In genomic region chr13:31877061-31877460, GRCm38 (mm10) we compare ENCODE assay signal across 11 mouse cellular contexts.
DNase-seq lines count a peak whose midpoint lies in the region; ATAC-seq lines count a peak whose summit lies in the region.
"Had no signal": no experiment of that assay in that cellular context is flagged by ENCODE, and none has a peak within 500 bp of the region (broad histone marks: within the 10 kb centered on the region; RNA-seq: fewer than 3 reads in every experiment).

No protein-coding gene starts in this region.

- no peak overlapping the region for H3K27ac ChIP-seq in embryonic facial prominence, embryonic 11.5 days (replicated peaks; ENCODE audit: low read depth, low read length)
- no peak overlapping the region for H3K27ac ChIP-seq in hindbrain, embryonic 14.5 days
- no peak overlapping the region for H3K27ac ChIP-seq in forebrain, embryonic 14.5 days (ENCODE audit: low read depth, low read length)
- H3K27ac ChIP-seq in liver, embryonic 12.5 days, result no peak overlapping the region
- H3K27ac ChIP-seq: neural tube, embryonic 13.5 days had no signal

- DNase-seq in Muller cell, postnatal 12 days (ENCODE audit: inconsistent ontology term), result peak; percentile 59
- peak; percentile 65 for DNase-seq in embryonic facial prominence, embryonic 11.5 days (ENCODE audit: low spot score)
- peak; percentile 45 for DNase-seq in heart, postnatal 4 days
- peak; percentile 47 to 67 for DNase-seq in lung, adult 18-20 months
- no peak for DNase-seq in hindbrain, embryonic 14.5 days (ENCODE audit: low spot score)
- DNase-seq in forebrain, embryonic 14.5 days (ENCODE audit: low spot score), result no peak
- DNase-seq in natural killer cell, adult 2 months (ENCODE audit: low spot score in 2 of 2), result no peak
- DNase-seq: thymus, postnatal 4 days had no signal

- no peak for ATAC-seq in embryonic facial prominence, embryonic 11.5 days (replicated peaks; ENCODE audit: insufficient number of reproducible peaks, low FRiP score, low TSS enrichment, low read depth)
- no peak for ATAC-seq in hindbrain, embryonic 14.5 days (ENCODE audit: low FRiP score)
- ATAC-seq in forebrain, embryonic 14.5 days, result no peak
- no peak for ATAC-seq in liver, embryonic 12.5 days

- H3K9ac ChIP-seq in embryonic facial prominence, embryonic 11.5 days (replicated peaks; ENCODE audit: low read length), result no peak overlapping the region
- no peak overlapping the region for H3K9ac ChIP-seq in hindbrain, embryonic 14.5 days
- no peak overlapping the region for H3K9ac ChIP-seq in forebrain, embryonic 14.5 days (ENCODE audit: low read length)
- H3K9ac ChIP-seq in liver, embryonic 12.5 days, result no peak overlapping the region
- H3K9ac ChIP-seq: neural tube, embryonic 13.5 days had no signal

- H3K9me3 ChIP-seq in embryonic facial prominence, embryonic 11.5 days (replicated peaks; ENCODE audit: control insufficient read depth, low read length), result no peaks in the 10 kb centered on the region
- no peaks in the 10 kb centered on the region for H3K9me3 ChIP-seq in hindbrain, embryonic 14.5 days (ENCODE audit: control insufficient read depth, low read length)
- no peaks in the 10 kb centered on the region for H3K9me3 ChIP-seq in forebrain, embryonic 14.5 days (replicated peaks; ENCODE audit: control insufficient read depth, low read length)
- H3K9me3 ChIP-seq in liver, embryonic 12.5 days (replicated peaks), result no peaks in the 10 kb centered on the region
- H3K9me3 ChIP-seq: neural tube, embryonic 13.5 days had no signal

- no peaks in the 10 kb centered on the region for H3K27me3 ChIP-seq in embryonic facial prominence, embryonic 11.5 days (ENCODE audit: control insufficient read depth, insufficient read depth, low read length)
- no peaks in the 10 kb centered on the region for H3K27me3 ChIP-seq in hindbrain, embryonic 14.5 days (ENCODE audit: control insufficient read depth, insufficient read depth, low read length)
- H3K27me3 ChIP-seq in forebrain, embryonic 14.5 days (replicated peaks; ENCODE audit: control insufficient read depth, insufficient read depth, low read length), result no peaks in the 10 kb centered on the region
- no peaks in the 10 kb centered on the region for H3K27me3 ChIP-seq in liver, embryonic 12.5 days (replicated peaks)
- H3K27me3 ChIP-seq: neural tube, embryonic 13.5 days had no signal

- WGBS in embryonic facial prominence, embryonic 11.5 days, result 46% methylated on average over 4 of the region's 4 CpGs
- 74% methylated on average over 4 of the region's 4 CpGs for WGBS in hindbrain, embryonic 14.5 days
- 83% methylated on average over 4 of the region's 4 CpGs for whole genome bisulfite sequencing in forebrain, embryonic 14.5 days
- WGBS in liver, embryonic 12.5 days (ENCODE audit: insufficient replicate concordance), result 62% methylated on average over 4 of the region's 4 CpGs

- H3K4me1 ChIP-seq in embryonic facial prominence, embryonic 11.5 days (ENCODE audit: control insufficient read depth, insufficient read depth, low read length), result no peaks in the 10 kb centered on the region; the same call in 1 of the 2 replicates
- no peaks in the 10 kb centered on the region for H3K4me1 ChIP-seq in hindbrain, embryonic 14.5 days (replicated peaks; ENCODE audit: control insufficient read depth, insufficient read depth, low read length)
- H3K4me1 ChIP-seq in forebrain, embryonic 14.5 days (ENCODE audit: control insufficient read depth, insufficient read depth, low read length), result no peaks in the 10 kb centered on the region
- no peaks in the 10 kb centered on the region for H3K4me1 ChIP-seq in liver, embryonic 12.5 days
- H3K4me1 ChIP-seq: neural tube, embryonic 13.5 days had no signal

- H3K36me3 ChIP-seq in embryonic facial prominence, embryonic 11.5 days (replicated peaks; ENCODE audit: control insufficient read depth, insufficient read depth, low read depth, low read length), result no peaks in the 10 kb centered on the region
- no peaks in the 10 kb centered on the region for H3K36me3 ChIP-seq in hindbrain, embryonic 14.5 days (replicated peaks; ENCODE audit: control insufficient read depth, insufficient read depth)
- H3K36me3 ChIP-seq in forebrain, embryonic 14.5 days (ENCODE audit: control insufficient read depth, insufficient read depth, low read length), result no peaks in the 10 kb centered on the region
- H3K36me3 ChIP-seq in liver, embryonic 12.5 days, result no peaks in the 10 kb centered on the region
- H3K36me3 ChIP-seq: neural tube, embryonic 13.5 days had no signal

- H3K4me3 ChIP-seq in embryonic facial prominence, embryonic 11.5 days (ENCODE audit: low read depth, low read length), result no peak overlapping the region
- no peak overlapping the region for H3K4me3 ChIP-seq in hindbrain, embryonic 14.5 days (replicated peaks; ENCODE audit: low read length)
- H3K4me3 ChIP-seq in forebrain, embryonic 14.5 days (ENCODE audit: low read depth, low read length), result no peak overlapping the region
- H3K4me3 ChIP-seq in liver, embryonic 12.5 days, result no peak overlapping the region
- H3K4me3 ChIP-seq: erythroblast, embryonic 14.5 days; neural tube, embryonic 13.5 days had no signal

- H3K4me2 ChIP-seq in embryonic facial prominence, embryonic 11.5 days (ENCODE audit: low read depth, low read length), result no peak overlapping the region
- no peak overlapping the region for H3K4me2 ChIP-seq in hindbrain, embryonic 14.5 days (replicated peaks)
- no peak overlapping the region for H3K4me2 ChIP-seq in forebrain, embryonic 14.5 days (ENCODE audit: low read length)
- H3K4me2 ChIP-seq in liver, embryonic 12.5 days, result no peak overlapping the region
- H3K4me2 ChIP-seq: neural tube, embryonic 13.5 days had no signal

Comparison
In these comparisons a context has a peak if more than half of its experiments do, and no peak if none do; other contexts are left out.
1. DNase-seq: peak in Muller cell, postnatal 12 days (single experiment), embryonic facial prominence, embryonic 11.5 days (single experiment), heart, postnatal 4 days (single experiment) and lung, adult 18-20 months (2 of 2); none in hindbrain, embryonic 14.5 days (single experiment), forebrain, embryonic 14.5 days (single experiment) and natural killer cell, adult 2 months (0 of 2).